ENCODE assay signal across 14 mouse cellular contexts in genomic region chr9:111285676-111286075, GRCm38 (mm10). TPM values are rescaled to one million over a fixed set of nuclear protein-coding genes. Genes with fewer than 3 reads are reported as not detected.
A peak's percentile ranks its signal among the peaks of the same experiment; 100 is the strongest.
DNase-seq lines count a peak whose midpoint lies in the region; ATAC-seq and TF ChIP-seq lines count a peak whose summit lies in the region.
"Had no signal": no experiment of that assay in that cellular context is flagged by ENCODE, and none has a peak within 500 bp of the region (broad histone marks: within the 10 kb centered on the region; RNA-seq: fewer than 3 reads in every experiment).

No protein-coding gene starts in this region.

- no peak for TF ChIP-seq CTCF in lung, embryonic 14.5 days (IDR thresholded peaks at IDR 0.05; ENCODE audit: low read depth)
- no peak for TF ChIP-seq CTCF in lung, adult 2 months (IDR thresholded peaks at IDR 0.05; ENCODE audit: insufficient read depth, low read length)

- H3K9me3 ChIP-seq in lung, embryonic 14.5 days (ENCODE audit: low read depth, low read length): no peaks in the 10 kb centered on the region
- no peaks in the 10 kb centered on the region for H3K9me3 ChIP-seq in embryonic facial prominence, embryonic 10.5 days
- no peaks in the 10 kb centered on the region for H3K9me3 ChIP-seq in hindbrain, embryonic 15.5 days
- H3K9me3 ChIP-seq in neural tube, embryonic 11.5 days (ENCODE audit: control insufficient read depth, low read length): no peaks in the 10 kb centered on the region
- H3K9me3 ChIP-seq: embryonic facial prominence, embryonic 13.5 days; kidney, embryonic 15.5 days had no signal

- no peak overlapping the region for H3K4me2 ChIP-seq in lung, embryonic 14.5 days
- no peak overlapping the region for H3K4me2 ChIP-seq in hindbrain, embryonic 15.5 days
- H3K4me2 ChIP-seq in neural tube, embryonic 11.5 days (ENCODE audit: low read depth): no peak overlapping the region
- H3K4me2 ChIP-seq: embryonic facial prominence, embryonic 13.5 days; kidney, embryonic 15.5 days had no signal

- DNase-seq in lung, embryonic 14.5 days: peak; percentile 33
- no peak for DNase-seq in lung, adult 2 months
- peak; percentile 46 for DNase-seq in embryonic facial prominence, embryonic 10.5 days (ENCODE audit: low spot score)
- no peak for DNase-seq in neural tube, embryonic 11.5 days (ENCODE audit: low spot score)
- DNase-seq in thymus, postnatal 10 days (ENCODE audit: low spot score in 2 of 2): no peak
- no peak for DNase-seq in cerebellum, adult 8-10 months
- no peak for DNase-seq in heart, adult 8-10 months (ENCODE audit: low spot score)
- DNase-seq: liver, postnatal 0 days; right cerebral cortex, postnatal 25 days had no signal

- ATAC-seq in lung, embryonic 14.5 days (ENCODE audit: insufficient read depth): no peak
- ATAC-seq in hindbrain, embryonic 15.5 days (ENCODE audit: low FRiP score, low read depth): 0 out of 2 replicates have a peak, but pooled peaks have one; percentile 50
- ATAC-seq in neural tube, embryonic 11.5 days (ENCODE audit: insufficient read depth, low FRiP score, low TSS enrichment): 0 out of 2 replicates have a peak, but pooled peaks have one; percentile 23
- ATAC-seq: liver, postnatal 0 days had no signal

- no peak overlapping the region for H3K9ac ChIP-seq in lung, embryonic 14.5 days
- no peak overlapping the region for H3K9ac ChIP-seq in hindbrain, embryonic 15.5 days
- no peak overlapping the region for H3K9ac ChIP-seq in neural tube, embryonic 11.5 days (ENCODE audit: low read length)
- H3K9ac ChIP-seq: embryonic facial prominence, embryonic 13.5 days; kidney, embryonic 15.5 days; liver, postnatal 0 days had no signal

- no peaks in the 10 kb centered on the region for H3K4me1 ChIP-seq in lung, embryonic 14.5 days (ENCODE audit: insufficient read depth)
- peaks cover 3% of the 10 kb centered on the region for H3K4me1 ChIP-seq in lung, adult 2 months (ENCODE audit: control insufficient read depth, insufficient read depth, low read length)
- peaks cover 19% of the 10 kb centered on the region for H3K4me1 ChIP-seq in embryonic facial prominence, embryonic 10.5 days
- H3K4me1 ChIP-seq in hindbrain, embryonic 15.5 days (replicated peaks): peaks cover 22% of the 10 kb centered on the region
- H3K4me1 ChIP-seq in neural tube, embryonic 11.5 days (ENCODE audit: control insufficient read depth, insufficient read depth, low read length): peaks cover 6% of the 10 kb centered on the region; the same call in 1 of the 2 replicates

- no peak overlapping the region for H3K4me3 ChIP-seq in lung, embryonic 14.5 days (ENCODE audit: low read depth, low read length)
- no peak overlapping the region for H3K4me3 ChIP-seq in lung, adult 2 months (replicated peaks; ENCODE audit: extremely low read depth, low read depth, low read length)
- H3K4me3 ChIP-seq in embryonic facial prominence, embryonic 10.5 days: no peak overlapping the region
- no peak overlapping the region for H3K4me3 ChIP-seq in hindbrain, embryonic 15.5 days
- H3K4me3 ChIP-seq in neural tube, embryonic 11.5 days (ENCODE audit: low read depth, low read length): no peak overlapping the region
- H3K4me3 ChIP-seq: embryonic facial prominence, embryonic 13.5 days; kidney, embryonic 15.5 days had no signal

- no peaks in the 10 kb centered on the region for H3K36me3 ChIP-seq in lung, embryonic 14.5 days (ENCODE audit: insufficient read depth)
- no peaks in the 10 kb centered on the region for H3K36me3 ChIP-seq in embryonic facial prominence, embryonic 10.5 days (replicated peaks)
- no peaks in the 10 kb centered on the region for H3K36me3 ChIP-seq in hindbrain, embryonic 15.5 days
- no peaks in the 10 kb centered on the region; the same call in 1 of the 2 replicates for H3K36me3 ChIP-seq in neural tube, embryonic 11.5 days (ENCODE audit: control insufficient read depth, insufficient read depth, low read length)
- H3K36me3 ChIP-seq: embryonic facial prominence, embryonic 13.5 days had no signal

- TF ChIP-seq POLR2A in lung, adult 2 months (IDR thresholded peaks at IDR 0.05; ENCODE audit: borderline replicate concordance, extremely low read depth, low read depth, low read length): no peak

- no peaks in the 10 kb centered on the region for H3K27me3 ChIP-seq in lung, embryonic 14.5 days (ENCODE audit: insufficient read depth, low read length)
- H3K27me3 ChIP-seq in embryonic facial prominence, embryonic 10.5 days (replicated peaks; ENCODE audit: low read depth, poor library complexity, severe bottlenecking): no peaks in the 10 kb centered on the region
- no peaks in the 10 kb centered on the region for H3K27me3 ChIP-seq in hindbrain, embryonic 15.5 days
- H3K27me3 ChIP-seq in neural tube, embryonic 11.5 days (ENCODE audit: control insufficient read depth, insufficient read depth, low read length): no peaks in the 10 kb centered on the region
- H3K27me3 ChIP-seq: CH12.LX; embryonic facial prominence, embryonic 13.5 days; kidney, embryonic 15.5 days had no signal

- 9% methylated on average over 5 of the region's 5 CpGs for WGBS in lung, embryonic 14.5 days
- WGBS in lung, adult 2 months: 27% methylated on average over 5 of the region's 5 CpGs
- 26% methylated on average over 5 of the region's 5 CpGs for WGBS in embryonic facial prominence, embryonic 10.5 days
- WGBS in hindbrain, embryonic 15.5 days: 9% methylated on average over 5 of the region's 5 CpGs
- WGBS in neural tube, embryonic 11.5 days: 22% methylated on average over 5 of the region's 5 CpGs

- no peak overlapping the region for H3K27ac ChIP-seq in lung, embryonic 14.5 days (ENCODE audit: low read depth)
- no peak overlapping the region for H3K27ac ChIP-seq in embryonic facial prominence, embryonic 10.5 days (replicated peaks)
- H3K27ac ChIP-seq in hindbrain, embryonic 15.5 days (replicated peaks): no peak overlapping the region
- no peak overlapping the region for H3K27ac ChIP-seq in neural tube, embryonic 11.5 days (ENCODE audit: low read depth, low read length)
- H3K27ac ChIP-seq: embryonic facial prominence, embryonic 13.5 days; kidney, embryonic 15.5 days had no signal

RNA-seq across cellular contexts. Expression of gene Epm2aip1, which starts 13.9 kb away (rescaled TPM):
- 36.0 and 37.3 TPM in 2 replicates for polyA plus RNA-seq in lung, embryonic 14.5 days (2014; fragmentation: Nextera tagmentation; extraction: Ambion mirVana)
- polyA plus RNA-seq in lung, adult 2 months (2012; rRNA removed): 7.3 and 10.1 TPM in 2 replicates
- polyA plus RNA-seq in embryonic facial prominence, embryonic 10.5 days (2016; fragmentation: Nextera tagmentation; extraction: Ambion mirVana): 29.7 and 30.4 TPM in 2 replicates
- polyA plus RNA-seq in hindbrain, embryonic 15.5 days (2015; fragmentation: Nextera tagmentation; extraction: Ambion mirVana): 54.2 and 55.7 TPM in 2 replicates
- 45.4 and 47.8 TPM in 2 replicates for polyA plus RNA-seq in neural tube, embryonic 11.5 days (2014; fragmentation: Nextera tagmentation; extraction: Ambion mirVana)
- 10 to 100 TPM; 24.1 to 25.4 (median 24.9) TPM for total RNA-seq in heart, adult 8-10 months (2022)

RNA-seq across cellular contexts. Expression of gene Mlh1, which starts 14.1 kb away (rescaled TPM):
- polyA plus RNA-seq in lung, embryonic 14.5 days (2014; fragmentation: Nextera tagmentation; extraction: Ambion mirVana): 36.1 and 39.2 TPM in 2 replicates
- 9.0 and 10.8 TPM in 2 replicates for polyA plus RNA-seq in lung, adult 2 months (2012; rRNA removed)
- 52.7 and 56.8 TPM in 2 replicates for polyA plus RNA-seq in embryonic facial prominence, embryonic 10.5 days (2016; fragmentation: Nextera tagmentation; extraction: Ambion mirVana)
- polyA plus RNA-seq in hindbrain, embryonic 15.5 days (2015; fragmentation: Nextera tagmentation; extraction: Ambion mirVana): 24.8 and 26.5 TPM in 2 replicates
- 43.9 and 48.6 TPM in 2 replicates for polyA plus RNA-seq in neural tube, embryonic 11.5 days (2014; fragmentation: Nextera tagmentation; extraction: Ambion mirVana)
- total RNA-seq in heart, adult 8-10 months (2022): 1 to 10 TPM; 5.1 to 9.6 (median 7.6) TPM

RNA-seq across cellular contexts. Expression of gene Trank1, which starts 25.9 kb away (rescaled TPM):
- 0.12 and 0.34 TPM in 2 replicates for polyA plus RNA-seq in lung, embryonic 14.5 days (2014; fragmentation: Nextera tagmentation; extraction: Ambion mirVana)
- polyA plus RNA-seq in lung, adult 2 months (2012; rRNA removed): 0.05 and 0.20 TPM in 2 replicates
- polyA plus RNA-seq in embryonic facial prominence, embryonic 10.5 days (2016; fragmentation: Nextera tagmentation; extraction: Ambion mirVana): 0.09 and 0.11 TPM in 2 replicates
- polyA plus RNA-seq in hindbrain, embryonic 15.5 days (2015; fragmentation: Nextera tagmentation; extraction: Ambion mirVana): 10.7 and 11.0 TPM in 2 replicates
- polyA plus RNA-seq in neural tube, embryonic 11.5 days (2014; fragmentation: Nextera tagmentation; extraction: Ambion mirVana): 0.16 and 0.34 TPM in 2 replicates
- total RNA-seq in heart, adult 8-10 months (2022): under 1 TPM in 1 of 4 experiments, not detected in 3; 0.16 TPM
- polyA plus RNA-seq: heart, postnatal 0 days had no signal

Comparison
In these comparisons a context has a peak if more than half of its experiments do, and no peak if none do; other contexts are left out.
1. DNase-seq: peak in lung, embryonic 14.5 days (single experiment) and embryonic facial prominence, embryonic 10.5 days (single experiment); none in lung, adult 2 months (single experiment), neural tube, embryonic 11.5 days (single experiment), thymus, postnatal 10 days (0 of 2), cerebellum, adult 8-10 months (single experiment) and heart, adult 8-10 months (single experiment).